Mouse (Mus musculus) liver, embryonic 13.5 days (tissue): ENCODE data around the gene Vmn1r53. TPM values are rescaled to one million over a fixed set of nuclear protein-coding genes. Genes with fewer than 3 reads are reported as not detected.
"Not testable (repeated sequence)": the region's sequence is repeated elsewhere in the genome, so short reads cannot be mapped to it uniquely, and the experiment has no call there.

Experiments
- ATAC-seq: fragments of 200-750 bp; cut with Nextera tagmentation; 2 replicates; pipeline ENCODE4 v1.8.0; 2017; ENCODE audit warnings: low read depth, mild to moderate bottlenecking, moderate number of reproducible peaks, moderate library complexity
- DNase-seq: peaks from one replicate; pipeline ENCODE4 v3.0.0; 2022
- H3K27ac ChIP-seq: fragments of 300-500 bp; sonication (generic); 2 replicates; pipeline ENCODE4 v1.5.1; 2015; ENCODE audit warnings: moderate library complexity, mild to moderate bottlenecking, inconsistent platforms
- H3K27me3 ChIP-seq: fragments of 300-500 bp; sonication (generic); 2 replicates; pipeline ENCODE4 v1.6.1; 2015; ENCODE audit warnings: mild to moderate bottlenecking, inconsistent platforms
- H3K36me3 ChIP-seq: fragments of 300-500 bp; sonication (generic); 2 replicates; pipeline ENCODE4 v1.6.1; 2015; ENCODE audit warnings: mild to moderate bottlenecking, inconsistent platforms
- H3K4me1 ChIP-seq: fragments of 300-500 bp; sonication (generic); replicated peaks from 2 replicates; pipeline ENCODE4 v1.6.1; 2015; ENCODE audit warnings: inconsistent platforms
- H3K4me2 ChIP-seq: fragments of 300-500 bp; sonication (generic); 2 replicates; pipeline ENCODE4 v1.6.1; 2015; ENCODE audit warnings: inconsistent platforms, mild to moderate bottlenecking, moderate library complexity
- H3K4me3 ChIP-seq: fragments of 300-500 bp; sonication (generic); replicated peaks from 2 replicates; pipeline ENCODE4 v1.5.1; 2015; ENCODE audit warnings: mild to moderate bottlenecking, inconsistent platforms
- H3K9ac ChIP-seq: fragments of 300-500 bp; sonication (generic); 2 replicates; pipeline ENCODE4 v1.6.1; 2015; ENCODE audit warnings: mild to moderate bottlenecking, inconsistent platforms
- H3K9me3 ChIP-seq: fragments of 300-500 bp; sonication (generic); replicated peaks from 2 replicates; pipeline ENCODE4 v1.6.1; 2016; ENCODE audit warnings: inconsistent platforms
- WGBS: fragments of 180-500 bp; shearing (Covaris S2); methylation state at CpG from one replicate; pipeline ENCODE4 v1.1.7; 2015; ENCODE audit not compliant: insufficient replicate concordance; 5-methylcytosine and 5-hydroxymethylcytosine counted together
- polyA plus RNA-seq: library from polyadenylated mRNA; unstranded; fragments of >200 nt; fragmentation: Nextera tagmentation; extraction: Ambion mirVana; gene quantifications from 2 replicates; pipeline ENCODE4 v1.2.1, GENCODE M21; 2015

Vmn1r53 gene
- not detected in 2 replicates for polyA plus RNA-seq

DNA sequence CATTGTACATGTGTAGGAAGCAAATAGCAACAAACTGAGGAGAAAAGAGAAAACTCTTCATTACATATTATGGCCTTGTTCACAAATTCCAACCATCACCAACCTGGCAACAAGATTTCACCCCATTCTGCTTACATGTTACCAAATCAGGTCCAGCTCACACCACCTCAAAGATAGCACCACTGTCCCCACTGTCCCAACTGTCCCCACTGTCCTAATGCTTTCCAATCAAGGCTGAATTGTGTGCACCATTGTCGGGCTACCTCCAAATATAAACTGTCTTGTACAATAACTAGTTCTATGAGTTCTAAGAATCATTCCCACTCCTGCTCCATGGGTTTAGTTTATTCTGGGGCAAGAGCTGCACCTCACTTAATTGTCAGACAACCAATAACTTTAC lies at the start of gene Vmn1r53:
TSS of gene Vmn1r53 (minus strand) at position 101 of the 400 bp plus-strand sequence.
- H3K27ac ChIP-seq = no peak within 1 kb of the TSS
- DNase-seq = no peak
- H3K4me2 ChIP-seq = no peak within 1 kb of the TSS
- no peak within 1 kb of the TSS for H3K9ac ChIP-seq
- no peaks in the 10 kb centered on the region for H3K27me3 ChIP-seq
- H3K4me3 ChIP-seq = no peak within 1 kb of the TSS
- H3K4me1 ChIP-seq = no peaks in the 10 kb centered on the region
- WGBS = 42% methylated on average over 1 of the region's 1 CpGs
- H3K9me3 ChIP-seq = 0 out of 2 replicates have a peak, but pooled peaks cover 10% of the 10 kb centered on the region
- H3K36me3 ChIP-seq = no peaks in the 10 kb centered on the region
- no peak for ATAC-seq

DNA sequence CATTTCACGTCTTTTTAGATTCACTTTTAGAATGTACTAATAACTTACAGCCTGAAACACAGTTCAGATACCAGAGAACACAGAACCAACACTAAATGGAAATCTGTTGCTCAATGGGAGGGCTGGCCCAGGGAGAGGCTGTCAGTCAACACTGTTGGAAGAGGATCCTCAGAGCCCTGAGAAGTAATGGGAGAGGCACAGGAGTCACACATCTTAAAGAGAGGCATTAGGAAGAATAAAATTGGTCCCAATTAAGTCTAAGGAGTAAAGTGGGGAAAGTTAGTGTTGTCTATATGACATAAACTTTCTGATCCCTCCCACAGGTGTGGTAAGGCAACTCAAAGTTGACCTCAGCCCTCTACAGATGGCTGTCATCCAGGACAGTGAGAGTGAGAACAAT lies 21.8 kb upstream of the Vmn1r53 start, which contains the start of gene Vmn1r54:
TSS of gene Vmn1r54 (plus strand) at position 301 of the 400 bp plus-strand sequence.
- H3K27me3 ChIP-seq = no peaks in the 10 kb centered on the region
- H3K9ac ChIP-seq = no peak within 1 kb of the TSS
- H3K36me3 ChIP-seq = no peaks in the 10 kb centered on the region
- ATAC-seq (no peak), DNase-seq (no peak)
- no peak within 1 kb of the TSS for H3K4me3 ChIP-seq
- no peak within 1 kb of the TSS for H3K27ac ChIP-seq
- 31% methylated on average over 1 of the region's 1 CpGs for WGBS
- no peak within 1 kb of the TSS for H3K4me2 ChIP-seq
- H3K9me3 ChIP-seq = no peaks in the 10 kb centered on the region
- no peaks in the 10 kb centered on the region for H3K4me1 ChIP-seq

- H3K27me3 ChIP-seq = no peaks in the 10 kb centered on the region
- no peak for DNase-seq
- ATAC-seq = no peak
- peaks cover under 1% of the 10 kb centered on the region; the same call in 1 of the 2 replicates for H3K9me3 ChIP-seq
- no peaks in the 10 kb centered on the region for H3K36me3 ChIP-seq
- WGBS = 51% methylated on average over 3 of the region's 3 CpGs
- no peak overlapping the region for H3K9ac ChIP-seq
- no peaks in the 10 kb centered on the region for H3K4me1 ChIP-seq
- H3K4me3 ChIP-seq = no peak overlapping the region
- no peak overlapping the region for H3K27ac ChIP-seq
- no peak overlapping the region for H3K4me2 ChIP-seq
These were observed 19.8 kb upstream of the Vmn1r53 start for GRCm38 (mm10) chr6:90244019-90244418.

GRCm38 (mm10) chr6:90232681-90233080 lies 8.4 kb upstream of the Vmn1r53 start:
- Histone ChIP-seq H3K9ac (no peak overlapping the region), H3K4me1 (no peaks in the 10 kb centered on the region), H3K4me2 (no peak overlapping the region), H3K27me3 (no peaks in the 10 kb centered on the region), H3K27ac (no peak overlapping the region), H3K4me3 (no peak overlapping the region), H3K36me3 (no peaks in the 10 kb centered on the region), H3K9me3 (peaks cover 17% of the 10 kb centered on the region; the same call in 1 of the 2 replicates)
- DNase-seq (no peak), ATAC-seq (no peak)
- 47% methylated on average over 27 of the region's 27 CpGs for WGBS

- H3K4me2 ChIP-seq, H3K9ac ChIP-seq, H3K4me1 ChIP-seq, H3K36me3 ChIP-seq, H3K27ac ChIP-seq, H3K27me3 ChIP-seq, ATAC-seq, H3K4me3 ChIP-seq, DNase-seq: not testable (repeated sequence)
- H3K9me3 ChIP-seq = peaks cover 17% of the 10 kb centered on the region; the same call in 1 of the 2 replicates
- 73% methylated on average over 4 of the region's 4 CpGs for WGBS
These were observed 7.9 kb upstream of the Vmn1r53 start for GRCm38 (mm10) chr6:90232114-90232513.

- not testable (repeated sequence) for H3K4me3 ChIP-seq, DNase-seq, H3K27ac ChIP-seq, H3K36me3 ChIP-seq, H3K27me3 ChIP-seq, H3K9me3 ChIP-seq, H3K4me2 ChIP-seq, ATAC-seq, H3K4me1 ChIP-seq, H3K9ac ChIP-seq
- WGBS = 57% methylated on average over 2 of the region's 2 CpGs
These were observed 21.7 kb downstream of the Vmn1r53 start, which contains the start of gene V1ra8 for GRCm38 (mm10) chr6:90202493-90202892. TSS of gene V1ra8 (plus strand) at chr6:90202793.

DNA sequence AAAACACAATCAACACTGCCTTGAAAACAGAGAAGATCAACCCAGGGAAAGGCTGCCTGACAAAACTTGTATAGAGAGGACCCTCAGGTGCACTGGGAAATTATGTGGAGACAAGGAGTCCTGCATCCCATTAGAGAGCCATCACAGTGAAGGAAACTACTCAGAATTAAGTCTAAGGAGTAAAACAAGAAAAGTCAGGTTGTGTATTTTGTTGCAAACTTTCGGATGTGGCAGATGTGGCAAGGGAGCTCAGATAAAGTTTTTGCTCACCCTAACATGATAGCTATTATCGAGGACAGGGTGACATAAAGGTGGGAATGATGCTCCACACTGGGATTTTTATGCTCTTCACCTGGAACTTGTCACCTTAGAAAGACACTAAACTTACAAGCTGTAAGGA lies 49.7 kb downstream of the Vmn1r53 start, which contains the start of gene Vmn1r52:
TSS of gene Vmn1r52 (plus strand) at position 301 of the 400 bp plus-strand sequence.
- H3K4me1 ChIP-seq = no peaks in the 10 kb centered on the region
- DNase-seq = no peak
- no peaks in the 10 kb centered on the region for H3K9me3 ChIP-seq
- ATAC-seq = no peak
- H3K27ac ChIP-seq = no peak within 1 kb of the TSS
- no peaks in the 10 kb centered on the region for H3K27me3 ChIP-seq
- H3K36me3 ChIP-seq = no peaks in the 10 kb centered on the region
- no peak within 1 kb of the TSS for H3K4me2 ChIP-seq
- 41% methylated on average over 2 of the region's 2 CpGs for WGBS
- H3K4me3 ChIP-seq = no peak within 1 kb of the TSS
- H3K9ac ChIP-seq = no peak within 1 kb of the TSS

Other genes with a start within 250 kb of the Vmn1r53 start
- not detected in 2 replicates for gene Vmn1r47, start 208.3 kb downstream of the Vmn1r53 start, polyA plus RNA-seq
- not detected in 2 replicates for gene Vmn1r48, start 187.6 kb downstream of the Vmn1r53 start, polyA plus RNA-seq
- gene Vmn1r49, start 145.9 kb downstream of the Vmn1r53 start, polyA plus RNA-seq = not detected in 2 replicates
- gene Vmn1r50, start 123.0 kb downstream of the Vmn1r53 start, polyA plus RNA-seq = not detected in 2 replicates
- not detected in 2 replicates for gene Vmn1r51, start 101.8 kb downstream of the Vmn1r53 start, polyA plus RNA-seq
- gene Vmn1r52, start 49.6 kb downstream of the Vmn1r53 start, polyA plus RNA-seq = not detected in 2 replicates
- not detected in 2 replicates for gene V1ra8, start 21.6 kb downstream of the Vmn1r53 start, polyA plus RNA-seq
- not detected in 2 replicates for gene Vmn1r54, start 21.9 kb upstream of the Vmn1r53 start, polyA plus RNA-seq
- not detected in 2 replicates for gene BC048671, start 76.8 kb upstream of the Vmn1r53 start, polyA plus RNA-seq
- 16.9 and 17.2 TPM in 2 replicates for gene Chst13, start 100.7 kb upstream of the Vmn1r53 start, polyA plus RNA-seq
- 6.3 and 7.9 TPM in 2 replicates for gene Uroc1, start 108.8 kb upstream of the Vmn1r53 start, polyA plus RNA-seq
- gene Zxdc, start 145.1 kb upstream of the Vmn1r53 start, polyA plus RNA-seq = 2.6 and 2.7 TPM in 2 replicates
- 0.22 TPM in 1 of 2 replicates, not detected in the other for gene Cfap100, start 204.4 kb upstream of the Vmn1r53 start, polyA plus RNA-seq
- gene Klf15, start 238.1 kb upstream of the Vmn1r53 start, polyA plus RNA-seq = 7.8 and 9.1 TPM in 2 replicates